Mouse (Mus musculus) ES-Bruce4 (cell line): ENCODE results near the gene Batf2.

ENCODE experiments used
- CTCF ChIP-seq: IDR thresholded peaks from one replicate; pipeline ENCODE4 v1.8.1; 2011; ENCODE audit warnings: low read depth, low read length
- EP300 ChIP-seq: IDR thresholded peaks from 2 replicates; pipeline ENCODE4 v1.6.1; 2011; ENCODE audit warnings: low read depth, low read length; ENCODE audit not compliant: insufficient read depth
- POLR2A ChIP-seq: IDR thresholded peaks from one replicate; pipeline ENCODE4 v1.8.1; 2011; ENCODE audit warnings: low read length; ENCODE audit not compliant: insufficient read depth

GRCm38 (mm10) chr19:6104476-6104875 is 36.3 kb upstream of the Batf2 start:
- TF ChIP-seq EP300 (no peak), CTCF (no peak), POLR2A (no peak)
